In the genomic region with DNA sequence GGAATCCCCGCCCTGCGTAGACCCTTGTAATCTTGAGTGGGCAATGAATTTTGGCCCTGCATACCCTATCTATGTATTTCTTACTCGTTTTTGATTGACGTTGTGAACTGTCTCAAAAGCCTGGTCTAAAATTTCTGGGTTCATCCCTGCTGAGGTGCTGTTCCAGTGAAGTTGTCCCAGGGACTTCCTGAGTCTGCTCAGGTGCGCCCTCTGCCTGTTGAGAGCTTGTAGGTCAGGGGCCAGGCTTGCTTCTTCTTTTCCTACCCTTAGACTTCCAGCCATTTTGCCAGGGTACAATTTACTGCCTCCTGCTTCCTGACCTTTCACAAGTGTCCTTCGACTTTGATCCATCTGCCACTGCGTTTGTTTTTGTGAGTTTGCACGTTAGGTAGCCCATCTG, we compare ENCODE assay signal across 12 mouse cellular contexts. TPM values are rescaled to one million over a fixed set of nuclear protein-coding genes. Genes with fewer than 3 reads are reported as not detected.
DNase-seq lines count a peak whose midpoint lies in the region; ATAC-seq and TF ChIP-seq lines count a peak whose summit lies in the region.
"Not testable (repeated sequence)": the region's sequence is repeated elsewhere in the genome, so short reads cannot be mapped to it uniquely, and the experiment has no call there.
"Had no signal": no experiment of that assay in that cellular context is flagged by ENCODE, and none has a peak within 500 bp of the region (broad histone marks: within the 10 kb centered on the region; RNA-seq: fewer than 3 reads in every experiment).

No protein-coding gene starts in this region.

- intact Hi-C loops in left cerebral cortex, adult 2 months (cut with DNase I) = not testable (repeated sequence)

- 6% methylated on average over 7 of the region's 8 CpGs for WGBS in cerebellum, adult 2 months
- WGBS in forebrain, embryonic 13.5 days = 10% methylated on average over 6 of the region's 8 CpGs
- under 1% methylated on average over 4 of the region's 8 CpGs for WGBS in heart, embryonic 13.5 days
- 4% methylated on average over 4 of the region's 8 CpGs for WGBS in intestine, embryonic 14.5 days
- WGBS in midbrain, embryonic 13.5 days = under 1% methylated on average over 4 of the region's 8 CpGs
- 6% methylated on average over 6 of the region's 8 CpGs for WGBS in stomach, embryonic 15.5 days

- H3K9me3 ChIP-seq in forebrain, embryonic 13.5 days (replicated peaks); heart, embryonic 13.5 days; intestine, embryonic 14.5 days (ENCODE audit: control insufficient read depth, low read length); midbrain, embryonic 13.5 days; stomach, embryonic 15.5 days: not testable (repeated sequence)

- H3K27ac ChIP-seq in cerebellum, adult 2 months (ENCODE audit: insufficient read depth, low read length); forebrain, embryonic 13.5 days; heart, embryonic 13.5 days (replicated peaks); intestine, embryonic 14.5 days (ENCODE audit: low read depth); left cerebral cortex, adult 2 months; midbrain, embryonic 13.5 days; stomach, embryonic 15.5 days: not testable (repeated sequence)

- 0 out of 2 replicates have a peak, but pooled peaks have one; percentile 11 for TF ChIP-seq CTCF in cerebellum, adult 2 months (IDR thresholded peaks at IDR 0.05; ENCODE audit: borderline replicate concordance, insufficient read depth, low read depth, low read length)
- peak; percentile 37 for TF ChIP-seq CTCF in left cerebral cortex, adult 2 months (IDR thresholded peaks at IDR 0.05)

- not testable (repeated sequence) for H3K27me3 ChIP-seq in cerebellum, adult 2 months (ENCODE audit: control insufficient read depth, insufficient read depth, low read length); forebrain, embryonic 13.5 days; heart, embryonic 13.5 days (replicated peaks); intestine, embryonic 14.5 days (replicated peaks; ENCODE audit: control insufficient read depth, insufficient read depth, low read length); midbrain, embryonic 13.5 days; stomach, embryonic 15.5 days (replicated peaks)

- not testable (repeated sequence) for H3K36me3 ChIP-seq in forebrain, embryonic 13.5 days (ENCODE audit: poor library complexity, severe bottlenecking); heart, embryonic 13.5 days; intestine, embryonic 14.5 days (ENCODE audit: control insufficient read depth, insufficient read depth, low read length); midbrain, embryonic 13.5 days; stomach, embryonic 15.5 days

- not testable (repeated sequence) for TF ChIP-seq POLR2A in cerebellum, adult 2 months (IDR thresholded peaks at IDR 0.05; ENCODE audit: borderline replicate concordance, insufficient read depth, low read length)

- DNase-seq in cerebellum, adult 2 months; intestine, embryonic 14.5 days (ENCODE audit: low spot score): not testable (repeated sequence)
- peak in 1 of 2 experiments; percentile 4 for DNase-seq in left cerebral cortex, adult 2 months (ENCODE audit: extremely low spot score in 1 of 2, low spot score in 2 of 2)

- ATAC-seq in forebrain, embryonic 13.5 days; heart, embryonic 13.5 days (ENCODE audit: extremely low read depth, insufficient number of reproducible peaks, low FRiP score, low TSS enrichment); intestine, embryonic 14.5 days (replicated peaks; ENCODE audit: low FRiP score, low TSS enrichment, low read depth); midbrain, embryonic 13.5 days; stomach, embryonic 15.5 days (ENCODE audit: insufficient read depth, low FRiP score, low read depth): not testable (repeated sequence)

- not testable (repeated sequence) for H3K9ac ChIP-seq in forebrain, embryonic 13.5 days; heart, embryonic 13.5 days; intestine, embryonic 14.5 days (ENCODE audit: low read length); midbrain, embryonic 13.5 days (replicated peaks); stomach, embryonic 15.5 days

- peak overlapping the region; percentile 59 for H3K4me2 ChIP-seq in forebrain, embryonic 13.5 days
- peak overlapping the region; percentile 64 for H3K4me2 ChIP-seq in heart, embryonic 13.5 days
- H3K4me2 ChIP-seq in intestine, embryonic 14.5 days (ENCODE audit: low read length) = peak overlapping the region; percentile 29; the same call in 1 of the 2 replicates
- peak overlapping the region; percentile 56 for H3K4me2 ChIP-seq in midbrain, embryonic 13.5 days (replicated peaks)
- H3K4me2 ChIP-seq in stomach, embryonic 15.5 days = peak overlapping the region; percentile 25; the same call in 1 of the 2 replicates

- not testable (repeated sequence) for H3K4me1 ChIP-seq in cerebellum, adult 2 months (ENCODE audit: control insufficient read depth, insufficient read depth, low read length); forebrain, embryonic 13.5 days; heart, embryonic 13.5 days; intestine, embryonic 14.5 days (replicated peaks; ENCODE audit: control insufficient read depth, insufficient read depth, low read length); midbrain, embryonic 13.5 days (replicated peaks); stomach, embryonic 15.5 days

- not testable (repeated sequence) for H3K4me3 ChIP-seq in cerebellum, adult 2 months (replicated peaks; ENCODE audit: insufficient read depth, low read depth, low read length); forebrain, embryonic 13.5 days; intestine, embryonic 14.5 days (ENCODE audit: low read depth, low read length); left cerebral cortex, adult 2 months; midbrain, embryonic 13.5 days (replicated peaks); stomach, embryonic 15.5 days (replicated peaks)
- H3K4me3 ChIP-seq in heart, embryonic 13.5 days = peak overlapping the region; percentile 52

RNA-seq across cellular contexts. Expression of gene Gm2956, which starts 1.0 kb away (rescaled TPM):
- not detected in 2 replicates for polyA plus RNA-seq in cerebellum, adult 2 months (2012; rRNA removed)
- 0.37 TPM in 1 of 2 replicates, not detected in the other for polyA plus RNA-seq in forebrain, embryonic 13.5 days (2015; fragmentation: Nextera tagmentation; extraction: Ambion mirVana)
- not detected in 2 replicates for polyA plus RNA-seq in heart, embryonic 13.5 days (2015; fragmentation: Nextera tagmentation; extraction: Ambion mirVana)
- polyA plus RNA-seq in intestine, embryonic 14.5 days (2014; fragmentation: Nextera tagmentation; extraction: Ambion mirVana) = not detected in 2 replicates
- not detected for total RNA-seq in left cerebral cortex, adult 2 months (2021)
- polyA plus RNA-seq in midbrain, embryonic 13.5 days (2015; fragmentation: Nextera tagmentation; extraction: Ambion mirVana) = not detected in 2 replicates
- not detected in 2 replicates for polyA plus RNA-seq in stomach, embryonic 15.5 days (2015; fragmentation: Nextera tagmentation; extraction: Ambion mirVana)
- total RNA-seq: adrenal gland, adult 2 months; heart, adult 18-20 months had no signal
- polyA plus RNA-seq: adrenal gland, adult 2 months; intestine, embryonic 16.5 days; limb, embryonic 15.5 days; myocyte had no signal
